Mouse (Mus musculus) hindbrain, embryonic 12.5 days (tissue): ENCODE data around the gene March7. TPM values are rescaled to one million over a fixed set of nuclear protein-coding genes. Genes with fewer than 3 reads are reported as not detected.

Source experiments
- ATAC-seq: fragments of 200-750 bp; cut with Nextera tagmentation; 2 replicates; pipeline ENCODE4 v1.8.0; 2017; ENCODE audit warnings: moderate TSS enrichment; ENCODE audit not compliant: low FRiP score
- H3K27ac ChIP-seq: fragments of 300-500 bp; sonication (generic); 2 replicates; pipeline ENCODE4 v1.5.1; 2016; ENCODE audit warnings: mild to moderate bottlenecking
- H3K27me3 ChIP-seq: fragments of 300-500 bp; sonication (generic); 2 replicates; pipeline ENCODE4 v1.6.1; 2016; ENCODE audit warnings: mild to moderate bottlenecking
- H3K36me3 ChIP-seq: fragments of 300-500 bp; sonication (generic); 2 replicates; pipeline ENCODE4 v1.6.1; 2016; ENCODE audit warnings: mild to moderate bottlenecking
- H3K4me1 ChIP-seq: fragments of 300-500 bp; sonication (generic); 2 replicates; pipeline ENCODE4 v1.6.1; 2016
- H3K4me2 ChIP-seq: fragments of 300-500 bp; sonication (generic); replicated peaks from 2 replicates; pipeline ENCODE4 v1.6.1; 2016; ENCODE audit warnings: mild to moderate bottlenecking
- H3K4me3 ChIP-seq: fragments of 300-500 bp; sonication (generic); 2 replicates; pipeline ENCODE4 v1.5.1; 2016; ENCODE audit warnings: mild to moderate bottlenecking
- H3K9ac ChIP-seq: fragments of 300-500 bp; sonication (generic); 2 replicates; pipeline ENCODE4 v1.6.1; 2016; ENCODE audit warnings: mild to moderate bottlenecking, moderate library complexity
- H3K9me3 ChIP-seq: fragments of 300-500 bp; sonication (generic); replicated peaks from 2 replicates; pipeline ENCODE4 v1.6.1; 2016; ENCODE audit warnings: mild to moderate bottlenecking
- WGBS: fragments of 180-500 bp; shearing (Covaris S2); methylation state at CpG from one replicate; pipeline ENCODE4 v1.1.7; 2016; 5-methylcytosine and 5-hydroxymethylcytosine counted together
- polyA plus RNA-seq: library from polyadenylated mRNA; unstranded; fragments of >200 nt; fragmentation: Nextera tagmentation; extraction: Ambion mirVana; gene quantifications from 2 replicates; pipeline ENCODE4 v1.2.1, GENCODE M21; 2016

March7 gene
- 97.4 and 109 TPM in 2 replicates for polyA plus RNA-seq

DNA sequence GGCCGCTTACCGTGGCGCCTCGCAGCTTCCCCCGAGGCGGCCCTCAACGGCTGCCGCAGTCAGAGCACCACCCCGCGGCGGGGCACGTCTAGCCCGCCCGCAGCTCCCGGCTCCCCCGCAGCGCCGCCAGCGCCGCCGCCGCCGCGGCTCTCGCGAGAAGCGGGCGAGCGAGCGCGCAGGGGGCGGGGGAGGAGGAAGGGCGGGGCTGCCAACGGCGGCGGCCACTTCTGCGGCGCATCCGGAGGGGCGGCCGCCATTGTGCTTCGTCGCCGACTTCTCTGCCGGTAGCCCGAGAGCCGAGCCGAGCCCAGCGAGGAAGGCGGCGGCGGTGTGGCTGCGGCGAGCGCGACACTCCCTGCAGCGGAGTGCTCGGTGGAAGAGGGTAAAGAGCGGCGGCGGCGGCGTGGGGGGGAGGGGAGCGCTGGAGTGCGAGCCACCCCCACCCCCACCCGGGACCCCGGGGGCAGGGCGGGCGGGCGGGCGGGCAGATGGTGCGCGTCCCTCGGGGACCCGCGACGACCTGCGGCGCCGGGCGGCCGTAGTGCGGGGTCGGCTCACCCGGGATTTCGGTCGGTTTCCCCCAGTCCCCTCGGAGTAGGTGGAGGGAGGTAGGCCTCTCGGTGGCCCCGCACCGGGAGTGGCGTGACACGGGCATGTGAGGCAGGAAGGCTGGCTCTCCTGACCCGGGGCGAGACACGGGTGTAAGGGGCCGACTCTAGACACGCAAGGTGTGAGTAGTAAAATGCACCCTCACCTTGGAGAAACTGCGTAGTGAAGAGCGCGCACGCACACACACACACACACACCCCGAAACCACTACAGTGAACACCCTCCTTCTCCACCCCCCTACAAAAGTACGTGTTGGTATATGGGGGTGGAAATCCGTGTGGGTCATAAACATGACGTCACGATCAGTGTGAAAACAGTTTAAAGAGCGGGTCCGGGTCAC lies at the start of gene March7, which contains the start of gene Baz2b:
March7 (plus strand) TSS at position 185 of the 949 bp plus-strand sequence.
Baz2b (minus strand) TSS at position 137 of the 949 bp plus-strand sequence.
- Histone ChIP-seq H3K27ac (peak within 1 kb of the TSS; percentile 96), H3K9me3 (no peaks in the 10 kb centered on the region), H3K4me1 (peaks cover 28% of the 10 kb centered on the region), H3K9ac (peak within 1 kb of the TSS; percentile 98), H3K4me3 (peak within 1 kb of the TSS; percentile 92), H3K4me2 (peak within 1 kb of the TSS; percentile 77), H3K36me3 (0 out of 2 replicates have a peak, but pooled peaks cover 6% of the 10 kb centered on the region), H3K27me3 (peaks cover 4% of the 10 kb centered on the region; the same call in 1 of the 2 replicates)
- ATAC-seq: peak; percentile 90
- WGBS: under 1% methylated on average over 53 of the region's 109 CpGs

DNA sequence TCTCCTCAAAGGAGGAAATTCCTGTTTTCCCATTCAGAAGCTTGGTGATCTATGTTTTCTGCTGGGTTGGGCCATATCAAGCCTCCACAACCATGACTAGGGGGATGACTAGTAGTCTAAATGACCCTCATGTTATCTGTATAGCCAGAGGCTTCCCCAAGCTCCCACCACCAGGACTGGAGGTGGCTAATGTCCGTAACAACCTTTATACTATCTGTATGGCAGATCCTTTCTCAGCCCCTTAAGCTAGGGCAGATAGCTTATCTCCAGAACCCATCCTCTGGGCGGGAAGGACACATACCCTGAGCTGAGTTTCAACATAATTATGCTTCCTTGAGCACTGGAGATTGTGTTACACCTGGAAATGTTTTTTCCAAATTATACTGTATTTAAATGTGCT lies 45.9 kb upstream of the March7 start:
- H3K27ac ChIP-seq: no peak overlapping the region
- H3K4me1 ChIP-seq: no peaks in the 10 kb centered on the region
- no peaks in the 10 kb centered on the region for H3K27me3 ChIP-seq
- H3K4me2 ChIP-seq: no peak overlapping the region
- 84% methylated on average over 2 of the region's 2 CpGs for WGBS
- H3K9me3 ChIP-seq: no peaks in the 10 kb centered on the region
- H3K36me3 ChIP-seq: no peaks in the 10 kb centered on the region
- no peak for ATAC-seq
- no peak overlapping the region for H3K4me3 ChIP-seq
- H3K9ac ChIP-seq: no peak overlapping the region

DNA sequence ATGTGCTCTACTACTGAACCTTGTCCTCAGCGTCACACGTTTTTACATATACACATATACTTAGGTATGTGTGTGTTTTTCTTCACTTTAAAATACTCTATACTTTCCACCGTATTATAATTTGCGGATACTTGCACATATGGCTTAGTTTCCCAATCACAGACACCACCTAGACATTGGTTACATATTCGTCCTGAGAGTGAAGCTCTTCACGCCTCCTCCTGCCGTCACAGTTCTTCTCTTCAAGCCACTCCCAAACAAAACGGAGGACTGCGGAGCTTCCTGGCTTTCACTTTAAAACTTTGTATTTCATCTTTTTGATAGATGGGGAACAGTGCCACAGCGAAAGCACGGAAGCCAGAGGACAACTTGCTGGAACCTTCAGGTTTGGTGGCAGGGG lies 44.0 kb upstream of the March7 start:
- Histone ChIP-seq H3K36me3 (no peaks in the 10 kb centered on the region), H3K4me2 (no peak overlapping the region), H3K9me3 (no peaks in the 10 kb centered on the region), H3K9ac (no peak overlapping the region), H3K4me3 (no peak overlapping the region), H3K27me3 (no peaks in the 10 kb centered on the region), H3K27ac (no peak overlapping the region), H3K4me1 (no peaks in the 10 kb centered on the region)
- no peak for ATAC-seq
- 92% methylated on average over 11 of the region's 11 CpGs for WGBS

DNA sequence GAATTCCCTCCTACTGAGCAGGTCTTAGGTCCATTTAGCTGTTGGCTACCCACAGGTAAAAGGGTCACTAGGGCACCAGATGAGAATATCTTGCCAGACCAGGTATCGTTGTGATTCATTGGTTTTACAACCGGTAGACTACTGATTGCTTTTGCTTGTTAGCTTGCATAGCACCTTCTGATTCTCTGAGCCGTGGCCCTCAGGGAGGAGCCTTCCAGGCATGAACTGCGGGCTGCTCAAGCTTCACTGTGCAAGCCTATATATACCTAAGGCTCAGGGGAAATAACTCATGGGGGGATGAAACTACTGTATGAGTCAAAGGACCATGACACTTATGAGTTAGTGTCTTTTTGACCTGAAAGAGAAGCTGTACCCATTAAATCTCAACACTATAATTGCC lies 42.8 kb upstream of the March7 start:
- Histone ChIP-seq H3K4me3 (no peak overlapping the region), H3K27me3 (no peaks in the 10 kb centered on the region), H3K9ac (no peak overlapping the region), H3K27ac (no peak overlapping the region), H3K9me3 (no peaks in the 10 kb centered on the region), H3K4me1 (no peaks in the 10 kb centered on the region), H3K36me3 (no peaks in the 10 kb centered on the region), H3K4me2 (no peak overlapping the region)
- WGBS: 90% methylated on average over 4 of the region's 4 CpGs
- ATAC-seq: no peak

DNA sequence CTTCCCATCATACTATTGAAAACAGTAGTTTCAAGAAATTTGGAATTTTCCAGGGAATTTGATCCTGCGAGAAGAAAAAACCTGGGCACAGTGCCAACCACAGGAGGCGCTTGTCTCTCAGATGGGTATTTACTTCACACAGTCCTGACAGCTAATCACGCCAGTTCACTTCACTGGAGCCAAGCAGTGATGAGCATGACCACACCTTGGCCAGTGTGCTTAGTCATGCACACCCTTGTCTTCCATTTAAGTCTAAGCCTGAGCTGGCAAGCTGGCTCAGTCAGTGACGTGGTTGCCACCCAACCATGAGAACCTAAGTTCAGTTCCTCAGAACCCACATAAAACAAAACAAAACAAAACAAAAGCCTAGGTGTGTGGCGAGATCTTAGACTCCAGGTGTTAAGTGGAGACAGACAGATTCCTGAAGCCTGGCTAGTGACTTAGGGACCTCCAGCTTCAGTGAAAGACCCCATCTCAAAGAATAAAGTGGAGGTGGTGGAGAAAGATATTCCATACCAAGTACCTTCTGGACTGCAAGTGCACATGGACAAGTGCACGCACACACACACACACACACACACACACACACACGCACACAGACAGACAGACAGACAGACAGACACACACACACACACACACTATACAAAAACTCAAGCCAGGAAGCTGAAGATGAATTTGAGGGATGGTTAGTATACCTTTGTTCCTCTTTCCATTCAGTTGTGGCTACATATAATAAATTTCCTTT lies 37.7 kb upstream of the March7 start:
- Histone ChIP-seq H3K27me3 (no peaks in the 10 kb centered on the region), H3K9ac (no peak overlapping the region), H3K27ac (no peak overlapping the region), H3K4me3 (no peak overlapping the region), H3K4me2 (no peak overlapping the region), H3K9me3 (no peaks in the 10 kb centered on the region), H3K36me3 (no peaks in the 10 kb centered on the region), H3K4me1 (no peaks in the 10 kb centered on the region)
- no peak for ATAC-seq
- 76% methylated on average over 7 of the region's 7 CpGs for WGBS

DNA sequence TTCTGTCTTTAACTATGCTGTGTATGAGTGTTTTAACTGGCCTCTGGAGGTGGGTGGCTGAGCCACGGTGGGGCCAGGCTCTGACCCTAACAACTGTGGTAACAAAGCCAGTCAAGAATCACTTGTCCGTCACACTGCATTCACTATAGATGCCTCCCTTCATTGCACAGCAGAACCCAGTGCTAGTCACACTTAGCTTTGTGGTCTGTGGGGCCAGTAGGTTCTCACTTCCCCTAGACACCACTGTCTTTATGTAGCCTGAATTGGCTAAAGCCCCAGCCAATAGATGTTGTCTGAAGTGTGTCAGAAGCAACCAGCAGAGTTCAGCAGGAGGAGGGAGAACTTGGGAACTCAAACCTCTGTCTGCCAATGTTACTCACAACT lies 37.2 kb upstream of the March7 start:
- no peak overlapping the region for H3K27ac ChIP-seq
- H3K36me3 ChIP-seq: no peaks in the 10 kb centered on the region
- H3K9me3 ChIP-seq: no peaks in the 10 kb centered on the region
- H3K4me3 ChIP-seq: no peak overlapping the region
- WGBS: 51% methylated on average over 2 of the region's 2 CpGs
- H3K27me3 ChIP-seq: no peaks in the 10 kb centered on the region
- no peak overlapping the region for H3K9ac ChIP-seq
- ATAC-seq: no peak
- H3K4me1 ChIP-seq: no peaks in the 10 kb centered on the region
- no peak overlapping the region for H3K4me2 ChIP-seq

DNA sequence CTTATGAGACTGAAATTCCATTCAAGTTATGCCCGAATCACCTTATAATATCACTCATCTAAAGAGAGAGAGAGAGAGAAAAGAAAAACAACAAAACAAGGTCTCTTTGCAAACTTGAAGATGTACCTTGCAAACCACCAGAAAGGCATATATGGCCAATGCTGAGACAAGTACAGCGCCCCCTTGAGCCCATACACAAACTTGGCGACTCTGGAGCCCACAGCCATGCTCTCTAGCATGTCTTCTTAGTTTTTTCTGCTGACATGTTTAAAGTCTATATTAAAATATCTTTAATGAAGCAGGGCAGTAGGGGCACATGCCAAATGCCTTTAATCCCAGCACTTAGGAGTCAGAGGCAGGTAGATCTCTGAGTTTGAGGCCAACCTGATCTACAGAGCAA lies 36.5 kb upstream of the March7 start:
- no peak overlapping the region for H3K4me3 ChIP-seq
- no peaks in the 10 kb centered on the region for H3K36me3 ChIP-seq
- no peaks in the 10 kb centered on the region for H3K9me3 ChIP-seq
- no peaks in the 10 kb centered on the region for H3K27me3 ChIP-seq
- H3K4me1 ChIP-seq: no peaks in the 10 kb centered on the region
- 53% methylated on average over 3 of the region's 3 CpGs for WGBS
- no peak overlapping the region for H3K4me2 ChIP-seq
- no peak for ATAC-seq
- H3K27ac ChIP-seq: no peak overlapping the region
- H3K9ac ChIP-seq: no peak overlapping the region

DNA sequence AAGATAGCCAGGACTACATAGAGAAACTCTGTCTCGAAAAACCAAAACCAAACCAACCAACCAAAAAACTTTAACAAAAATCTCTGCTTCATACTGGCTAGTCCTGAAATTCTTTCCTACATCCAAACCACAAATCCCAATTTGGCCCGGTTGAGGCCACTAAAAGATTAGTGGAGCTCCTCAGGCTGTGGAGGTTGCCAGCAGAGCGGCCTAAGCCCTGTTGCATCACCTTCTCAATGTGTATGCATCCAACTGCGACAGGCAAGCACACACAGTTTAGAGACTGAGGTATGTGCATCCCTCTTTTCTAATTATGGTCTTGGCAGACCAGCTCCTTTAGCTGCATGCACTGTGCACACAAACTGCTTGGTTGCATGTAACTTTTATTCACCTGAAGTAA lies 36.1 kb upstream of the March7 start:
- ATAC-seq: no peak
- Histone ChIP-seq H3K4me2 (no peak overlapping the region), H3K9ac (no peak overlapping the region), H3K4me3 (no peak overlapping the region), H3K27me3 (no peaks in the 10 kb centered on the region), H3K9me3 (no peaks in the 10 kb centered on the region), H3K27ac (no peak overlapping the region), H3K4me1 (no peaks in the 10 kb centered on the region), H3K36me3 (no peaks in the 10 kb centered on the region)
- 94% methylated on average over 4 of the region's 4 CpGs for WGBS

DNA sequence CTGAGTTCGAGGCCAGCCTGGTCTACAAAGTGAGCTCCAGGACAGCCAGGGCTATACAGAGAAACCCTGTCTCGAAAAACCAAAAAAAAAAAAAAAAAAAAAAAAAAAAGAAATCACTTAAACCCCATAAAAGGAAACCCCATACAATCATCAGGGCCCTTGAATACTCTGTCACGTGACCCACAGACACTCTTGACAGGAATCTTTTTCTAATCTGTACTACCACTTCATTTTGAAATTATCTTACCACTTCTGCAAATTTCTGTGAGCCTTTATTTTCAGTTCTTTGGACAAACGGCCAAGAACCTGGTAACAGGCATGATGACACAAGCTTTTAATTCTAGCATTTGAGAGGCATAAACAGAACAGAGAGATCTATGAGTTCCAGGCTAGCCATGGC lies 34.6 kb upstream of the March7 start:
- Histone ChIP-seq H3K9me3 (no peaks in the 10 kb centered on the region), H3K9ac (no peak overlapping the region), H3K4me1 (no peaks in the 10 kb centered on the region), H3K4me3 (no peak overlapping the region), H3K27me3 (no peaks in the 10 kb centered on the region), H3K36me3 (no peaks in the 10 kb centered on the region), H3K4me2 (no peak overlapping the region), H3K27ac (no peak overlapping the region)
- no peak for ATAC-seq
- WGBS: 95% methylated on average over 3 of the region's 4 CpGs

DNA sequence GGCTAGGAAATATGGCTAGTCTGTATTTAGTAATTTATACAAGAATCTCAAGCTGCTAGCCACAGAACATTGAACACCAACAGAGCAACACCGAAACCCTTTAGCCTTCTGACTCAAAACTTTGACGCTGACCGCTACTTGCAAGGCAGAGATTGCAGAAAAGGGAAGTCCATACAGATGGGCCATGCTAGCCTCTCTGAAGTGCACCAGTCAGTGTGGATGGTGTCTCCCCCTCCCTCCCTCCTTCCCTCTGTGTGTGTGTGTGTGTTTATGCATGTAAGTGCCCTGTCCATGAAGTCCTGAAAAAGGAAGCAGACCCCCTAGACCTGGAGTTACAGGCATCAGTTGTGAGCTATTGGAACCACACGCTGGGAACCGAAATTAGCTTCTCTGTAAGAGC lies 33.6 kb upstream of the March7 start:
- no peak overlapping the region for H3K9ac ChIP-seq
- H3K36me3 ChIP-seq: no peaks in the 10 kb centered on the region
- WGBS: 82% methylated on average over 5 of the region's 5 CpGs
- H3K4me3 ChIP-seq: no peak overlapping the region
- ATAC-seq: no peak
- no peaks in the 10 kb centered on the region for H3K4me1 ChIP-seq
- H3K27ac ChIP-seq: no peak overlapping the region
- no peaks in the 10 kb centered on the region for H3K27me3 ChIP-seq
- no peaks in the 10 kb centered on the region for H3K9me3 ChIP-seq
- no peak overlapping the region for H3K4me2 ChIP-seq

DNA sequence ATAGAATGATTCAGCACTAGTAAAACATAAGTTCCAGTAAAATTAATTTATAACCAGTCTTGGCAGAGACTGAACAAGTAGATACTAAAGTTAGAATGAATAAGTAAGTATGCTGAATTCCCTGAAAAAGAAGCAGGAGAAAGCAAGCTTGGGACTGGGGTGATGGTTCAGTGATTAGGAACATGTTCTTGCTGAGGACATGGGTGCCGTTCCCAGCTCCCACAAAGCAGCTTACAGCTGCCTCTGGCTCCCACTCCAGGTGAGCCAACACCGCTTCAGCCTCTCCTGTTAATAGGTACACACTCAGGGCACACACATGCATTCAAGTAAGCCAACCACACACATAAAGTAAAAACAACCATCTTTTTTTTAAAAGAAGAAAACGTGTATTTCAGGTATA lies 32.2 kb upstream of the March7 start:
- H3K4me1 ChIP-seq: no peaks in the 10 kb centered on the region
- H3K27me3 ChIP-seq: no peaks in the 10 kb centered on the region
- H3K9me3 ChIP-seq: no peaks in the 10 kb centered on the region
- H3K4me2 ChIP-seq: no peak overlapping the region
- no peak for ATAC-seq
- H3K27ac ChIP-seq: no peak overlapping the region
- no peaks in the 10 kb centered on the region for H3K36me3 ChIP-seq
- 92% methylated on average over 3 of the region's 3 CpGs for WGBS
- H3K4me3 ChIP-seq: no peak overlapping the region
- no peak overlapping the region for H3K9ac ChIP-seq

DNA sequence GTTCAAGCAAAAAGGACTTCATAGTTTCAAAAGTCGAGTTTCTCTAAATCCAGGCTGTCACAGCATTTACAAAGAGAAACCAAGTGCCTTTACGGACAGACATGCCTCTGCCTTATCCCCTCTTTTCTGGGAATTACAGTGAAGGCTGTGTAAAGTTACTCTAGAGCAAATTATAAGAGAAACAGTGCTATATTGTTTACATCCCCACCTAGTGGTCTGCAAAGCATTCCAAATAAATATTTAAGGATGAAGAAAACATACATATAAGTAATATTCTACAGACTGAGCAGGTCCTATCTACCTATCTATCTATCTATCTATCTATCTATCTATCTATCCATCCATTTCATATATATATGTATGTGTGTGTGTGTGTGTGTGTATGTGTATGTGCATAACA lies 28.0 kb upstream of the March7 start:
- no peaks in the 10 kb centered on the region for H3K27me3 ChIP-seq
- no peak for ATAC-seq
- no peak overlapping the region for H3K27ac ChIP-seq
- no peak overlapping the region for H3K4me3 ChIP-seq
- no peak overlapping the region for H3K9ac ChIP-seq
- no peaks in the 10 kb centered on the region for H3K36me3 ChIP-seq
- no peaks in the 10 kb centered on the region for H3K4me1 ChIP-seq
- 63% methylated on average over 2 of the region's 2 CpGs for WGBS
- no peak overlapping the region for H3K4me2 ChIP-seq
- H3K9me3 ChIP-seq: no peaks in the 10 kb centered on the region
